Mouse (Mus musculus): ENCODE results near the gene Fntb.

- TF ChIP-seq ETS1 (IDR thresholded peaks at IDR 0.05; ENCODE audit: low read depth, low read length) (no peak), ELF1 (IDR thresholded peaks at IDR 0.05; ENCODE audit: low read depth, low read length) (no peak), POLR2A (IDR thresholded peaks at IDR 0.05; ENCODE audit: control insufficient read depth in 1 of 2, insufficient read depth in 1 of 2, low read depth in 1 of 2, low read length in 2 of 2, poor library complexity in 1 of 2) (no peak), CTCF (IDR thresholded peaks at IDR 0.05 in 2 of 3, conservative IDR thresholded peaks at IDR 0.05 in 1 of 3; ENCODE audit: control insufficient read depth in 1 of 3, insufficient read depth in 1 of 3, low read depth in 2 of 3, low read length in 3 of 3, poor library complexity in 1 of 3, severe bottlenecking in 1 of 3) (no peak), POLR2AphosphoS5 (IDR thresholded peaks at IDR 0.05; ENCODE audit: borderline replicate concordance, low read depth, low read length) (no peak), ZKSCAN1 (IDR thresholded peaks at IDR 0.05; ENCODE audit: low read depth, low read length) (no peak), MAX (IDR thresholded peaks at IDR 0.05; ENCODE audit: low read length) (no peak), USF2 (IDR thresholded peaks at IDR 0.05; ENCODE audit: borderline replicate concordance in 1 of 2, insufficient read depth in 1 of 2, low read depth in 1 of 2, low read length in 2 of 2) (no peak)
These were observed 98.3 kb downstream of the Fntb start for GRCm38 (mm10) chr12:76863651-76864050.
